Mouse (Mus musculus) cerebellum, adult 9-11 months (tissue): ENCODE measurements around the gene Cds1.

ENCODE experiments used
- DNase-seq: peaks from one replicate; pipeline ENCODE4 v3.0.0; 2022

Gene Cds1

GRCm38 (mm10) chr5:101764554-101765347, at the start of gene Cds1:
Gene Cds1 (plus strand): TSS chr5:101765130.
- DNase-seq = peak; percentile 93

GRCm38 (mm10) chr5:101724216-101724615, 40.7 kb upstream of the Cds1 start:
- DNase-seq = no peak

- DNase-seq = no peak
Measured at GRCm38 (mm10) chr5:101724756-101725155, 40.2 kb upstream of the Cds1 start.

- DNase-seq = no peak
Measured at GRCm38 (mm10) chr5:101725703-101726102, 39.2 kb upstream of the Cds1 start.

GRCm38 (mm10) chr5:101726371-101726770, 38.6 kb upstream of the Cds1 start:
- DNase-seq = no peak

GRCm38 (mm10) chr5:101728304-101728905, 36.5 kb upstream of the Cds1 start:
- no peak for DNase-seq

GRCm38 (mm10) chr5:101737341-101737740, 27.6 kb upstream of the Cds1 start:
- no peak for DNase-seq

- no peak for DNase-seq
Measured at GRCm38 (mm10) chr5:101740471-101741223, 24.3 kb upstream of the Cds1 start.

GRCm38 (mm10) chr5:101741224-101741591, 23.7 kb upstream of the Cds1 start:
- no peak for DNase-seq

- no peak for DNase-seq
Measured at GRCm38 (mm10) chr5:101742014-101742413, 22.9 kb upstream of the Cds1 start.

GRCm38 (mm10) chr5:101742425-101742824, 22.5 kb upstream of the Cds1 start:
- no peak for DNase-seq

GRCm38 (mm10) chr5:101744886-101745285, 20.0 kb upstream of the Cds1 start:
- DNase-seq = no peak

GRCm38 (mm10) chr5:101753680-101754079, 11.2 kb upstream of the Cds1 start:
- no peak for DNase-seq

- no peak for DNase-seq
Measured at GRCm38 (mm10) chr5:101757669-101758068, 7.3 kb upstream of the Cds1 start.

GRCm38 (mm10) chr5:101761685-101762084, 3.2 kb upstream of the Cds1 start:
- no peak for DNase-seq

- DNase-seq = no peak
Measured at GRCm38 (mm10) chr5:101763571-101763970, 1.4 kb upstream of the Cds1 start.

GRCm38 (mm10) chr5:101765390-101765901, 516 bp downstream of the Cds1 start:
- DNase-seq = peak; percentile 71

- DNase-seq = no peak
Measured at GRCm38 (mm10) chr5:101766248-101766647, 1.3 kb downstream of the Cds1 start.

- no peak for DNase-seq
Measured at GRCm38 (mm10) chr5:101767086-101767485, 2.2 kb downstream of the Cds1 start.

GRCm38 (mm10) chr5:101767486-101767885, 2.6 kb downstream of the Cds1 start:
- no peak for DNase-seq

- no peak for DNase-seq
Measured at GRCm38 (mm10) chr5:101768558-101768957, 3.6 kb downstream of the Cds1 start.

GRCm38 (mm10) chr5:101772621-101773020, 7.7 kb downstream of the Cds1 start:
- DNase-seq = no peak

GRCm38 (mm10) chr5:101775262-101775661, 10.3 kb downstream of the Cds1 start:
- no peak for DNase-seq

GRCm38 (mm10) chr5:101776528-101776927, 11.6 kb downstream of the Cds1 start:
- DNase-seq = no peak
